Mouse (Mus musculus) midbrain, postnatal 0 days (tissue): ENCODE measurements at regions not wholly inside any gene's neighbourhood (a gene's known extent, or its start where the extent isn't known, plus 50 kb on each side); places are given as distances from the start of the nearest gene placed in this dataset.

Experiments used
- ATAC-seq: fragments of 200-750 bp; cut with Nextera tagmentation; 2 replicates; pipeline ENCODE4 v1.8.0; 2017; ENCODE audit warnings: moderate number of reproducible peaks, mild to moderate bottlenecking, moderate TSS enrichment, moderate library complexity; ENCODE audit not compliant: low FRiP score
- DNase-seq: peaks from one replicate; pipeline ENCODE4 v3.0.0-alpha.2; 2015; ENCODE audit warnings: low spot score
- H3K27ac ChIP-seq: fragments of 300-500 bp; sonication (generic); 2 replicates; pipeline ENCODE4 v1.5.1; 2014; ENCODE audit warnings: low read depth, mild to moderate bottlenecking, low read length, mixed read lengths
- H3K27me3 ChIP-seq: fragments of 300-500 bp; sonication (generic); 2 replicates; pipeline ENCODE4 v1.6.1; 2014; ENCODE audit warnings: low read length, control low read depth, mixed read lengths; ENCODE audit not compliant: insufficient read depth
- H3K36me3 ChIP-seq: fragments of 300-500 bp; sonication (generic); 2 replicates; pipeline ENCODE4 v1.6.1; 2014; ENCODE audit warnings: low read length, control low read depth, mixed read lengths; ENCODE audit not compliant: insufficient read depth
- H3K4me1 ChIP-seq: fragments of 300-500 bp; sonication (generic); 2 replicates; pipeline ENCODE4 v1.6.1; 2014; ENCODE audit warnings: mild to moderate bottlenecking, control low read depth, antibody characterized with exemption, low read length, mixed read lengths; ENCODE audit not compliant: insufficient read depth
- H3K4me2 ChIP-seq: fragments of 300-500 bp; sonication (generic); 2 replicates; pipeline ENCODE4 v1.6.1; 2014; ENCODE audit warnings: low read depth, mild to moderate bottlenecking, low read length, mixed read lengths; ENCODE audit not compliant: poor library complexity, severe bottlenecking
- H3K4me3 ChIP-seq: fragments of 300-500 bp; sonication (generic); 2 replicates; pipeline ENCODE4 v1.5.1; 2014; ENCODE audit warnings: low read depth, mild to moderate bottlenecking, low read length, moderate library complexity
- H3K9ac ChIP-seq: fragments of 300-500 bp; sonication (generic); replicated peaks from 2 replicates; pipeline ENCODE4 v1.6.1; 2014; ENCODE audit warnings: mild to moderate bottlenecking, low read length, moderate library complexity, mixed read lengths; ENCODE audit not compliant: poor library complexity, severe bottlenecking
- H3K9me3 ChIP-seq: fragments of 300-500 bp; sonication (generic); 2 replicates; pipeline ENCODE4 v1.6.1; 2016; ENCODE audit warnings: low read length, control low read depth
- CTCF ChIP-seq: IDR thresholded peaks from 2 replicates; pipeline ENCODE4 v1.5.1; 2016; ENCODE audit warnings: antibody characterized with exemption, mild to moderate bottlenecking
- WGBS: fragments of 180-500 bp; shearing (Covaris S2); extraction: QIAGEN DNeasy Blood & Tissue Kit; methylation state at CpG from one replicate; pipeline ENCODE4 v1.1.7; 2014; 5-methylcytosine and 5-hydroxymethylcytosine counted together

GRCm38 (mm10) chr19:36217177-36217576 is 97.3 kb upstream of the Ankrd1 start:
- TF ChIP-seq CTCF, result no peak
- Histone ChIP-seq H3K27me3 (no peaks in the 10 kb centered on the region), H3K27ac (no peak overlapping the region), H3K9me3 (no peaks in the 10 kb centered on the region), H3K36me3 (no peaks in the 10 kb centered on the region), H3K4me2 (no peak overlapping the region), H3K4me3 (no peak overlapping the region), H3K4me1 (peaks cover 8% of the 10 kb centered on the region; the same call in 1 of the 2 replicates), H3K9ac (no peak overlapping the region)
- ATAC-seq, result peak; percentile 61; the same call in 1 of the 2 replicates
- no peak for DNase-seq
- 65% methylated on average over 5 of the region's 5 CpGs for WGBS

GRCm38 (mm10) chr19:36217605-36218004 is 97.7 kb upstream of the Ankrd1 start:
- H3K36me3 ChIP-seq, result no peaks in the 10 kb centered on the region
- H3K4me2 ChIP-seq, result no peak overlapping the region
- DNase-seq (no peak), ATAC-seq (peak; percentile 36; the same call in 1 of the 2 replicates)
- no peaks in the 10 kb centered on the region for H3K27me3 ChIP-seq
- H3K9me3 ChIP-seq, result no peaks in the 10 kb centered on the region
- TF ChIP-seq CTCF, result no peak
- WGBS, result 49% methylated on average over 5 of the region's 5 CpGs
- H3K4me1 ChIP-seq, result peaks cover 8% of the 10 kb centered on the region; the same call in 1 of the 2 replicates
- H3K27ac ChIP-seq, result no peak overlapping the region
- H3K9ac ChIP-seq, result no peak overlapping the region
- H3K4me3 ChIP-seq, result no peak overlapping the region

- no peak overlapping the region for H3K27ac ChIP-seq
- WGBS, result 85% methylated on average over 5 of the region's 5 CpGs
Measured at GRCm38 (mm10) chr19:36218921-36219320, 99.0 kb upstream of the Ankrd1 start.

GRCm38 (mm10) chr19:36221104-36221503 is 101.2 kb upstream of the Ankrd1 start:
- no peak overlapping the region for H3K4me2 ChIP-seq
- H3K4me3 ChIP-seq, result no peak overlapping the region
- ATAC-seq (no peak), DNase-seq (no peak)
- no peak overlapping the region for H3K27ac ChIP-seq
- H3K4me1 ChIP-seq, result no peaks in the 10 kb centered on the region
- WGBS, result 92% methylated on average over 2 of the region's 2 CpGs
- no peaks in the 10 kb centered on the region for H3K27me3 ChIP-seq
- TF ChIP-seq CTCF, result no peak
- H3K36me3 ChIP-seq, result no peaks in the 10 kb centered on the region
- H3K9me3 ChIP-seq, result no peaks in the 10 kb centered on the region
- no peak overlapping the region for H3K9ac ChIP-seq

More at GRCm38 (mm10) chr19:36218921-36219320, 99.0 kb upstream of the Ankrd1 start:
- H3K4me1 ChIP-seq, result 0 out of 2 replicates have a peak, but pooled peaks cover 2% of the 10 kb centered on the region
- DNase-seq (peak; percentile 61), ATAC-seq (no peak)
- no peaks in the 10 kb centered on the region for H3K36me3 ChIP-seq
- no peak overlapping the region for H3K4me2 ChIP-seq
- no peaks in the 10 kb centered on the region for H3K27me3 ChIP-seq
- no peak overlapping the region for H3K9ac ChIP-seq
- no peak overlapping the region for H3K4me3 ChIP-seq
- TF ChIP-seq CTCF, result no peak
- H3K9me3 ChIP-seq, result no peaks in the 10 kb centered on the region

- no peaks in the 10 kb centered on the region for H3K36me3 ChIP-seq
Measured at GRCm38 (mm10) chr19:36221596-36221995, 101.7 kb upstream of the Ankrd1 start.

GRCm38 (mm10) chr19:36222198-36222597 is 102.3 kb upstream of the Ankrd1 start:
- Histone ChIP-seq H3K9me3 (no peaks in the 10 kb centered on the region), H3K4me3 (no peak overlapping the region), H3K4me2 (no peak overlapping the region), H3K27ac (no peak overlapping the region), H3K9ac (no peak overlapping the region), H3K4me1 (no peaks in the 10 kb centered on the region), H3K36me3 (no peaks in the 10 kb centered on the region), H3K27me3 (no peaks in the 10 kb centered on the region)
- no peak for ATAC-seq
- 85% methylated on average over 3 of the region's 3 CpGs for WGBS
- DNase-seq, result no peak
- TF ChIP-seq CTCF, result no peak

More at GRCm38 (mm10) chr19:36221596-36221995, 101.7 kb upstream of the Ankrd1 start:
- H3K4me3 ChIP-seq, result no peak overlapping the region
- H3K27me3 ChIP-seq, result no peaks in the 10 kb centered on the region
- ATAC-seq (no peak), DNase-seq (no peak)
- no peak overlapping the region for H3K9ac ChIP-seq
- H3K4me1 ChIP-seq, result no peaks in the 10 kb centered on the region
- H3K27ac ChIP-seq, result no peak overlapping the region
- no peaks in the 10 kb centered on the region for H3K9me3 ChIP-seq
- no peak overlapping the region for H3K4me2 ChIP-seq
- TF ChIP-seq CTCF, result no peak
